Mouse (Mus musculus): ENCODE measurements around the gene Prpsap1. TPM values are rescaled to one million over a fixed set of nuclear protein-coding genes. Genes with fewer than 3 reads are reported as not detected.

Gene Prpsap1
- polyA plus RNA-seq, 1 experiment = 78.2 TPM

DNA sequence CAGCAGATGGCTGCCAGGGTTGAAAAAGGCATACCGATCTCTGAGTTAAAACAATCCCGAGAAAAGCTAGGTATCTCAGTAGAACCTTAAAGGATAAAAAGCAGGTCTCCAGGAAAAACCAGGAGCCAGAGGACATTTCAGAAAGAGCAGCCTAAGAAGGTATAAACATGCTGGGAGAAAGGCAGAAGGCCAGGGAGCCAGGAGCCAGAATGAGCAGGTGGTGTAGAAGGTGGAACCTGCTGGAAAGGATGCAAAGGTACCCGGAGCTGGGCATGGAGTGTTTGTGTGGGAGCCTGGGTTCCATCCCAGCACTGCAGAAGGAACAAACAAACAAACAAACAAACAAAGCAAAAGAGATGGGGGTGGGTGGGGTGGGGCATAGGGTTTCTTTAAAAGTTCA is 44.7 kb downstream of the Prpsap1 start:
- H3K27me3 ChIP-seq (ENCODE audit: control insufficient read depth, insufficient read depth, insufficient read length) = peaks cover 25% of the 10 kb centered on the region
- no peaks in the 10 kb centered on the region for H3K36me3 ChIP-seq (ENCODE audit: control insufficient read depth, insufficient read depth)
- no peak overlapping the region for H3ac ChIP-seq (ENCODE audit: control insufficient read depth, insufficient read length)
- no peak overlapping the region for H3K4me2 ChIP-seq (ENCODE audit: low read depth)
- TF ChIP-seq USF1 (IDR thresholded peaks at IDR 0.05; ENCODE audit: low read depth) = no peak
- no peak for TF ChIP-seq E2F4 (IDR thresholded peaks at IDR 0.05; ENCODE audit: insufficient read depth)
- no peak for TF ChIP-seq TCF3 (IDR thresholded peaks at IDR 0.05; ENCODE audit: insufficient read length, low read depth)
- TF ChIP-seq MAX (IDR thresholded peaks at IDR 0.05; ENCODE audit: low read depth) = no peak
- no peak for TF ChIP-seq POLR2AphosphoS2 (IDR thresholded peaks at IDR 0.05; ENCODE audit: insufficient read length, low read depth)
- no peak for TF ChIP-seq REST (IDR thresholded peaks at IDR 0.05; ENCODE audit: insufficient read depth, insufficient read length)
- no peak for TF ChIP-seq CEBPB (IDR thresholded peaks at IDR 0.05; ENCODE audit: insufficient read depth, poor library complexity, severe bottlenecking)
- TF ChIP-seq SRF (IDR thresholded peaks at IDR 0.05; ENCODE audit: control insufficient read depth, insufficient read length, low read depth) = no peak
- no peak for TF ChIP-seq MYOD1 (IDR thresholded peaks at IDR 0.05; ENCODE audit: control insufficient read depth in 1 of 3, insufficient read length in 2 of 3, low read depth in 2 of 3)
- TF ChIP-seq POLR2A (IDR thresholded peaks at IDR 0.05; ENCODE audit: insufficient read length, low read depth) = no peak
- no peaks in the 10 kb centered on the region for H3K79me2 ChIP-seq (ENCODE audit: control insufficient read depth, insufficient read depth)
- no peak overlapping the region for H3K4me3 ChIP-seq

DNA sequence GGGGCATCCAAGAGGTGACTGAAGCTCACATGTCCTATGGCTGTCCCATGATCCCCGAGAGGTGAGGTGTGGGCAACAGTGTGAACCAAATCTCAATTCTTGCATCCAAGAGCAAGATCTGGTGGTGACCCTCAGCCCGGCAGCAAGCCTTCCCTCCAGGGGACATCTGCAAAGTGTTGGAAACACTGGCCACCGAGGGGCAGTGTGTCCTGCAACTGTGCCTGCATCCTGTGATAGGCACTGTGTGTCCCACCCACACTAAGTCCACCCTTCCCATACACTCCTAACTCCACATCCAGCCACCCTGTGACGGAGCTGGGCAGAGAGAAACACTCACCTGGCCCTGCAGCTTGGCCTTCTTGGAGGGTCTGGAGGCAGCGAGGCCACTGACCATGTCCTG is 46.2 kb downstream of the Prpsap1 start:
- Histone ChIP-seq H3ac (ENCODE audit: control insufficient read depth, insufficient read length) (no peak overlapping the region), H3K27me3 (ENCODE audit: control insufficient read depth, insufficient read depth, insufficient read length) (peaks cover 18% of the 10 kb centered on the region), H3K79me2 (ENCODE audit: control insufficient read depth, insufficient read depth) (no peaks in the 10 kb centered on the region), H3K4me3 (no peak overlapping the region), H3K36me3 (ENCODE audit: control insufficient read depth, insufficient read depth) (no peaks in the 10 kb centered on the region), H3K4me2 (ENCODE audit: low read depth) (no peak overlapping the region)
- peak in 1 of 3 experiments; percentile 1 for TF ChIP-seq MYOD1 (IDR thresholded peaks at IDR 0.05; ENCODE audit: control insufficient read depth in 1 of 3, insufficient read length in 2 of 3, low read depth in 2 of 3)
- no peak for TF ChIP-seq MYOG (IDR thresholded peaks at IDR 0.05; ENCODE audit: control insufficient read depth in 1 of 3, insufficient read depth in 1 of 3, insufficient read length in 2 of 3, low read depth in 2 of 3)

DNA sequence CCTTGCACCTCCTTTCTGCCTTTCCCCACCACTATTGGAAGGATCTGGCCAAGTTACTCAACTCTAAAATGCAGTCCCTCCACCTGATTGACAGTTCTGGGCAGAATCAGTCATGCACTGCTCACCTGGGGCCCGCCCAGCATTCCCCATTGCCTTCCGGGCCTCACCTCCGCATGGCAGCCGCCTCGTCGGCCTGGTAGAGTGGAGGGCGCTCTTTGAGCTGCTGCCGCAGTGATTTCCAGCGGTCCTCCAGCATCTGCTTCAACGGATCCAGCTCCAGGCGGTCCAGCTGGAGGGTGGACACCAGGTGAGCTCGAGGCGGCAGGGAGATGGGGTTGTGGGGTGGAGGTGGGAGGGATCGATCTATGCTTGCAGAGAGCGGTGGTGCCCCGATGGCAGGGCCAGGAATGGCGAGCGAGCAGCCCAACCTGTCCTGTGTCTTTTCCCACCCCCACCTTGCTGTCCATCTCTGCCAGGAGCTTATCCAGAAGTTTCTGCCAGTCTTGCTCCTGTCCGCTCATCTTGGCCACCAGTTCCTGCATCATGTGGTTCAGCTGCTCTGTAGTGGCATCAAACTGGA is 47.6 kb downstream of the Prpsap1 start:
- TF ChIP-seq REST (IDR thresholded peaks at IDR 0.05; ENCODE audit: insufficient read depth, insufficient read length) (no peak), POLR2A (IDR thresholded peaks at IDR 0.05; ENCODE audit: insufficient read length, low read depth) (no peak), E2F4 (IDR thresholded peaks at IDR 0.05; ENCODE audit: insufficient read depth) (no peak), TCF3 (IDR thresholded peaks at IDR 0.05; ENCODE audit: insufficient read length, low read depth) (no peak), USF1 (IDR thresholded peaks at IDR 0.05; ENCODE audit: low read depth) (no peak), MAX (IDR thresholded peaks at IDR 0.05; ENCODE audit: low read depth) (no peak), SRF (IDR thresholded peaks at IDR 0.05; ENCODE audit: control insufficient read depth, insufficient read length, low read depth) (no peak), MYOG (IDR thresholded peaks at IDR 0.05; ENCODE audit: control insufficient read depth in 1 of 3, insufficient read depth in 1 of 3, insufficient read length in 2 of 3, low read depth in 2 of 3) (no peak), MYOD1 (IDR thresholded peaks at IDR 0.05; ENCODE audit: control insufficient read depth in 1 of 3, insufficient read length in 2 of 3, low read depth in 2 of 3) (no peak), POLR2AphosphoS2 (IDR thresholded peaks at IDR 0.05; ENCODE audit: insufficient read length, low read depth) (no peak), CEBPB (IDR thresholded peaks at IDR 0.05; ENCODE audit: insufficient read depth, poor library complexity, severe bottlenecking) (no peak), TCF12 (IDR thresholded peaks at IDR 0.05; ENCODE audit: insufficient read depth, poor library complexity, severe bottlenecking) (no peak)
- Histone ChIP-seq H3K36me3 (ENCODE audit: control insufficient read depth, insufficient read depth) (no peaks in the 10 kb centered on the region), H3K4me2 (ENCODE audit: low read depth) (no peak overlapping the region), H3ac (ENCODE audit: control insufficient read depth, insufficient read length) (no peak overlapping the region), H3K4me3 (no peak overlapping the region), H3K79me2 (ENCODE audit: control insufficient read depth, insufficient read depth) (no peaks in the 10 kb centered on the region), H3K27me3 (ENCODE audit: control insufficient read depth, insufficient read depth, insufficient read length) (peaks cover 18% of the 10 kb centered on the region)

DNA sequence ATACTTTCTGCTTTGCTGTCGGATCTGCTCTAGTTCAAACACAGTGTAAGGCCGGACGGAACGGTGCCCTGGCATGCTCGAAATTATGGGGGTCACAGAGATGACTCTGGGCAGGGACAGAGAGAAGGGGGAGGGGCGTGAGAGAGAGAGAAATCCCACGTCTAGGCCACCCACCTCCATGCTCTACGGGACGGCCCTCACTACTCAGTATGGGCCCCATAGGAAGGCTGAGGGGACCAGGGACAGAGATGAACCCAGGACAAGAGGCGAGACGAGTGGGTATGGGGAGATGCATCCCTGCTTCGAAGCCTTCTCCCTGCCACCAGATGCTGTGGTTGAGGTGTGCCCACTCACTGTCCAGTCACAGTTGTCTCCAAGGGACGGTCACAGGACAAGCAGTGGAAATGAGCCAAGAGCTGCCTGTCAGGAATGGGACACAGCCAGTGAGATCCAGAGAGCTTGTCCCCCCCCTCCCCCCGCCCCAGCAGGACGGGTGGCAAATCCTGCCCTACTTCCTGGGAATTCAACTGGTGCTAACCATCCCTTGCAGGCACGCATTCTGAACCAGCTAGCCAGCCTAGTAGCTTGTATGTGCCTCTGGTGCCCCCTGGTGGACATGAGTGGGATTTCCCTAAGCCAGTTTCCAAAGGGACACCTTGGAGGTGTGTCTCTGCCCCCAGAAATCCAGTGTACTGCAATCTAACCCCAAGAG is 48.2 kb downstream of the Prpsap1 start:
- H3ac ChIP-seq (ENCODE audit: control insufficient read depth, insufficient read length) = no peak overlapping the region
- TF ChIP-seq MYOD1 (IDR thresholded peaks at IDR 0.05; ENCODE audit: control insufficient read depth in 1 of 3, insufficient read length in 2 of 3, low read depth in 2 of 3) (peak in 1 of 3 experiments; percentile 14), MYOG (IDR thresholded peaks at IDR 0.05; ENCODE audit: control insufficient read depth in 1 of 3, insufficient read depth in 1 of 3, insufficient read length in 2 of 3, low read depth in 2 of 3) (peak in 1 of 3 experiments; percentile 25), POLR2AphosphoS2 (IDR thresholded peaks at IDR 0.05; ENCODE audit: insufficient read length, low read depth) (no peak)
- no peaks in the 10 kb centered on the region for H3K79me2 ChIP-seq (ENCODE audit: control insufficient read depth, insufficient read depth)
- H3K27me3 ChIP-seq (ENCODE audit: control insufficient read depth, insufficient read depth, insufficient read length) = peaks cover 18% of the 10 kb centered on the region
- H3K36me3 ChIP-seq (ENCODE audit: control insufficient read depth, insufficient read depth) = no peaks in the 10 kb centered on the region
- H3K4me3 ChIP-seq = no peak overlapping the region
- no peak overlapping the region for H3K4me2 ChIP-seq (ENCODE audit: low read depth)

DNA sequence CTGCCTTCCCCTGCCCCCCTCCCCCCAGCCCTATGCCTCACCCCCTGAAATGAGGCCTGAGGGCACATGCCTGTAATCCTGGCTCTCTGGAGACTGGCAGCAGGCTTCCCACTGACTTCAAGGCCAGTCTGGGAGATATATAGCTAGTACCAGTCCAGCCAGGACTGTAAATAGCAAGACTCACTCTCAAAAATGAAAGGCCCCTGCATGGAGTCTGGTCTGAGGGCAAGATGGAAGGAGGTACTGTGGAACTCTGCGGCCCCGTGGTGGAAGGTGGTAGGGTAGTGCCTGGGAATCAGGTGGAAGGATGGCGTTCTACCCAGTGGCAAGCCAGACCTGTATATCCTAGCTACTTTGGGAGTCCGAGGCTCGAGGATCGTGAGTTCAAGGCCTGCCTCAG is 50.1 kb downstream of the Prpsap1 start:
- H3K27me3 ChIP-seq (ENCODE audit: control insufficient read depth, insufficient read depth, insufficient read length) = peaks cover 18% of the 10 kb centered on the region
- H3K79me2 ChIP-seq (ENCODE audit: control insufficient read depth, insufficient read depth) = no peaks in the 10 kb centered on the region
- no peaks in the 10 kb centered on the region for H3K36me3 ChIP-seq (ENCODE audit: control insufficient read depth, insufficient read depth)
- no peak overlapping the region for H3K4me2 ChIP-seq (ENCODE audit: low read depth)
- H3K4me3 ChIP-seq = no peak overlapping the region
- no peak for TF ChIP-seq E2F4 (IDR thresholded peaks at IDR 0.05; ENCODE audit: insufficient read depth)
- no peak for TF ChIP-seq TCF3 (IDR thresholded peaks at IDR 0.05; ENCODE audit: insufficient read length, low read depth)
- TF ChIP-seq MAX (IDR thresholded peaks at IDR 0.05; ENCODE audit: low read depth) = no peak
- TF ChIP-seq TCF12 (IDR thresholded peaks at IDR 0.05; ENCODE audit: insufficient read depth, poor library complexity, severe bottlenecking) = no peak
- no peak for TF ChIP-seq CEBPB (IDR thresholded peaks at IDR 0.05; ENCODE audit: insufficient read depth, poor library complexity, severe bottlenecking)
- TF ChIP-seq SRF (IDR thresholded peaks at IDR 0.05; ENCODE audit: control insufficient read depth, insufficient read length, low read depth) = no peak
- no peak for TF ChIP-seq USF1 (IDR thresholded peaks at IDR 0.05; ENCODE audit: low read depth)
- TF ChIP-seq REST (IDR thresholded peaks at IDR 0.05; ENCODE audit: insufficient read depth, insufficient read length) = no peak
- TF ChIP-seq POLR2AphosphoS2 (IDR thresholded peaks at IDR 0.05; ENCODE audit: insufficient read length, low read depth) = no peak
- no peak for TF ChIP-seq MYOD1 (IDR thresholded peaks at IDR 0.05; ENCODE audit: control insufficient read depth in 1 of 3, insufficient read length in 2 of 3, low read depth in 2 of 3)
- TF ChIP-seq POLR2A (IDR thresholded peaks at IDR 0.05; ENCODE audit: insufficient read length, low read depth) = no peak
- TF ChIP-seq MYOG (IDR thresholded peaks at IDR 0.05; ENCODE audit: control insufficient read depth in 1 of 3, insufficient read depth in 1 of 3, insufficient read length in 2 of 3, low read depth in 2 of 3) = no peak
- H3ac ChIP-seq (ENCODE audit: control insufficient read depth, insufficient read length) = no peak overlapping the region
